Mouse (Mus musculus) C2C12 (cell line): Measurements from ENCODE around the gene Ost4. TPM values are rescaled to one million over a fixed set of nuclear protein-coding genes. Genes with fewer than 3 reads are reported as not detected.

Experiments used
- H3K27me3 ChIP-seq: one replicate; pipeline ENCODE4 v1.6.1; 2011; ENCODE audit not compliant: control insufficient read depth, insufficient read depth, insufficient read length
- H3K36me3 ChIP-seq: one replicate; pipeline ENCODE4 v1.6.1; 2011; ENCODE audit not compliant: control insufficient read depth, insufficient read depth
- H3K4me3 ChIP-seq: one replicate; pipeline ENCODE4 v1.5.1; 2011; ENCODE audit warnings: mild to moderate bottlenecking, control low read depth; ENCODE audit not compliant: poor library complexity, insufficient read depth, severe bottlenecking
- H3K79me2 ChIP-seq: one replicate; pipeline ENCODE4 v1.6.1; 2011; ENCODE audit not compliant: control insufficient read depth, insufficient read depth
- H3K79me3 ChIP-seq: one replicate; pipeline ENCODE4 v1.6.1; 2011; ENCODE audit warnings: low read depth, control low read depth
- H3ac ChIP-seq: one replicate; pipeline ENCODE3; 2011; ENCODE audit warnings: low read depth; ENCODE audit not compliant: control insufficient read depth, insufficient read length
- CEBPB ChIP-seq: IDR thresholded peaks from one replicate; pipeline ENCODE4 v1.6.1; 2011; ENCODE audit warnings: low read depth, mild to moderate bottlenecking, control low read depth, moderate library complexity
- CTCF ChIP-seq: IDR thresholded peaks from one replicate; pipeline ENCODE4 v1.5.1; 2011; ENCODE audit not compliant: control insufficient read depth, insufficient read depth, insufficient read length
- FOSL1 ChIP-seq: IDR thresholded peaks from one replicate; pipeline ENCODE4 v1.8.0; 2011; ENCODE audit warnings: mild to moderate bottlenecking, low read length; ENCODE audit not compliant: poor library complexity, insufficient read depth, severe bottlenecking
- MAX ChIP-seq: IDR thresholded peaks from one replicate; pipeline ENCODE4 v1.6.1; 2011; ENCODE audit warnings: mild to moderate bottlenecking, control low read depth
- MYOD1 ChIP-seq: IDR thresholded peaks from one replicate; pipeline ENCODE4 v1.6.1; 2011; ENCODE audit warnings: low read depth; ENCODE audit not compliant: control insufficient read depth, insufficient read length
- MYOG ChIP-seq: IDR thresholded peaks from one replicate; pipeline ENCODE4 v1.6.1; 2011; ENCODE audit not compliant: control insufficient read depth, insufficient read length; ENCODE audit errors: extremely low read depth
- USF1 ChIP-seq: IDR thresholded peaks from one replicate; pipeline ENCODE4 v1.6.1; 2011; ENCODE audit warnings: low read depth, mild to moderate bottlenecking, control low read depth, moderate library complexity
- polyA plus RNA-seq: library from polyadenylated mRNA; unstranded; fragments of >200 nt; fragmentation: generic; extraction: Trizol; gene quantifications from one replicate; pipeline ENCODE4 v1.2.1, GENCODE M21; 2012; ENCODE audit warnings: missing spikeins

Gene Ost4
- polyA plus RNA-seq, 1 experiment, result 348 TPM

- Histone ChIP-seq H3K27me3 (no peaks in the 10 kb centered on the region), H3ac (no peak overlapping the region), H3K36me3 (no peaks in the 10 kb centered on the region), H3K4me3 (no peak overlapping the region), H3K79me3 (no peaks in the 10 kb centered on the region), H3K79me2 (no peaks in the 10 kb centered on the region)
- TF ChIP-seq USF1 (no peak), CTCF (peak; percentile 58), CEBPB (no peak)
Measured at GRCm38 (mm10) chr5:30930121-30930520, 22.5 kb upstream of the Ost4 start.

GRCm38 (mm10) chr5:30927945-30928529 lies 20.4 kb upstream of the Ost4 start:
- no peak overlapping the region for H3ac ChIP-seq
- no peaks in the 10 kb centered on the region for H3K79me3 ChIP-seq
- H3K79me2 ChIP-seq, result no peaks in the 10 kb centered on the region
- no peak for TF ChIP-seq MAX
- no peak for TF ChIP-seq USF1
- no peak for TF ChIP-seq FOSL1
- TF ChIP-seq CTCF, result no peak
- TF ChIP-seq CEBPB, result no peak
- TF ChIP-seq MYOG, result no peak
- TF ChIP-seq MYOD1, result no peak
- H3K4me3 ChIP-seq, result no peak overlapping the region
- H3K27me3 ChIP-seq, result no peaks in the 10 kb centered on the region
- no peaks in the 10 kb centered on the region for H3K36me3 ChIP-seq

GRCm38 (mm10) chr5:30926073-30926472 lies 18.5 kb upstream of the Ost4 start:
- no peaks in the 10 kb centered on the region for H3K36me3 ChIP-seq
- TF ChIP-seq FOSL1 (no peak), CTCF (no peak), USF1 (no peak), MAX (no peak), MYOG (no peak), CEBPB (no peak)
- H3K79me3 ChIP-seq, result no peaks in the 10 kb centered on the region

GRCm38 (mm10) chr5:30925217-30925616 lies 17.6 kb upstream of the Ost4 start:
- Histone ChIP-seq H3K36me3 (no peaks in the 10 kb centered on the region), H3K79me2 (no peaks in the 10 kb centered on the region), H3K27me3 (no peaks in the 10 kb centered on the region), H3ac (no peak overlapping the region), H3K4me3 (no peak overlapping the region), H3K79me3 (no peaks in the 10 kb centered on the region)
- TF ChIP-seq USF1 (no peak), MAX (no peak), MYOD1 (no peak), CTCF (no peak), CEBPB (no peak), MYOG (no peak)

More at GRCm38 (mm10) chr5:30926073-30926472, 18.5 kb upstream of the Ost4 start:
- Histone ChIP-seq H3K4me3 (no peak overlapping the region), H3K79me2 (no peaks in the 10 kb centered on the region), H3K27me3 (no peaks in the 10 kb centered on the region), H3ac (no peak overlapping the region)

GRCm38 (mm10) chr5:30924614-30925013 lies 17.0 kb upstream of the Ost4 start:
- Histone ChIP-seq H3K79me2 (no peaks in the 10 kb centered on the region), H3K36me3 (no peaks in the 10 kb centered on the region), H3K27me3 (no peaks in the 10 kb centered on the region), H3K79me3 (no peaks in the 10 kb centered on the region), H3ac (no peak overlapping the region), H3K4me3 (no peak overlapping the region)
- TF ChIP-seq USF1 (no peak), MYOD1 (no peak), CTCF (no peak), CEBPB (no peak), FOSL1 (no peak), MYOG (no peak), MAX (no peak)

GRCm38 (mm10) chr5:30923119-30923518 lies 15.5 kb upstream of the Ost4 start:
- Histone ChIP-seq H3ac (no peak overlapping the region), H3K79me2 (no peaks in the 10 kb centered on the region), H3K4me3 (no peak overlapping the region), H3K36me3 (no peaks in the 10 kb centered on the region), H3K27me3 (no peaks in the 10 kb centered on the region), H3K79me3 (no peaks in the 10 kb centered on the region)
- TF ChIP-seq MAX, result no peak
- no peak for TF ChIP-seq USF1
- TF ChIP-seq MYOG, result no peak
- no peak for TF ChIP-seq MYOD1
- no peak for TF ChIP-seq FOSL1
- no peak for TF ChIP-seq CEBPB
- no peak for TF ChIP-seq CTCF
